Mouse (Mus musculus) kidney, postnatal 0 days (tissue): ENCODE data around the gene Cpd. TPM values are rescaled to one million over a fixed set of nuclear protein-coding genes. Genes with fewer than 3 reads are reported as not detected.

Source experiments
- ATAC-seq: fragments of 200-750 bp; cut with Nextera tagmentation; replicated peaks from 2 replicates; pipeline ENCODE4 v1.8.0; 2017; ENCODE audit warnings: low read depth, moderate number of reproducible peaks, moderate TSS enrichment, moderate library complexity; ENCODE audit not compliant: low FRiP score
- DNase-seq: peaks from one replicate; pipeline ENCODE4 v3.0.0-alpha.2; 2016; ENCODE audit warnings: low spot score
- H3K27ac ChIP-seq: fragments of 300-500 bp; sonication (generic); 2 replicates; pipeline ENCODE4 v1.5.1; 2014; ENCODE audit warnings: mild to moderate bottlenecking
- H3K27me3 ChIP-seq: fragments of 300-500 bp; sonication (generic); 2 replicates; pipeline ENCODE4 v1.6.1; 2014; ENCODE audit warnings: low read length, mixed read lengths; ENCODE audit not compliant: insufficient read depth
- H3K36me3 ChIP-seq: fragments of 300-500 bp; sonication (generic); 2 replicates; pipeline ENCODE4 v1.6.1; 2014; ENCODE audit warnings: low read length, mixed read lengths; ENCODE audit not compliant: insufficient read depth
- H3K4me1 ChIP-seq: fragments of 300-500 bp; sonication (generic); replicated peaks from 2 replicates; pipeline ENCODE4 v1.6.1; 2014; ENCODE audit warnings: antibody characterized with exemption, low read length, mixed read lengths; ENCODE audit not compliant: insufficient read depth
- H3K4me2 ChIP-seq: fragments of 300-500 bp; sonication (generic); 2 replicates; pipeline ENCODE4 v1.6.1; 2014; ENCODE audit warnings: mild to moderate bottlenecking, low read length, moderate library complexity, mixed read lengths
- H3K4me3 ChIP-seq: fragments of 300-500 bp; sonication (generic); replicated peaks from 2 replicates; pipeline ENCODE4 v1.5.1; 2014; ENCODE audit warnings: low read depth, low read length
- H3K9ac ChIP-seq: fragments of 300-500 bp; sonication (generic); 2 replicates; pipeline ENCODE4 v1.6.1; 2014; ENCODE audit warnings: low read depth, low read length
- H3K9me3 ChIP-seq: fragments of 300-500 bp; sonication (generic); replicated peaks from 2 replicates; pipeline ENCODE4 v1.6.1; 2016; ENCODE audit warnings: low read length, inconsistent platforms, mixed read lengths
- CTCF ChIP-seq: IDR thresholded peaks from 2 replicates; pipeline ENCODE4 v1.5.1; 2016; ENCODE audit warnings: antibody characterized with exemption, low read depth, mild to moderate bottlenecking, moderate library complexity
- WGBS: fragments of 180-500 bp; shearing (Covaris S2); extraction: QIAGEN DNeasy Blood & Tissue Kit; methylation state at CpG from one replicate; pipeline ENCODE4 v1.1.7; 2014; 5-methylcytosine and 5-hydroxymethylcytosine counted together
- polyA plus RNA-seq: library from polyadenylated mRNA; unstranded; fragments of >200 nt; fragmentation: Nextera tagmentation; extraction: Ambion mirVana; gene quantifications from 2 replicates; pipeline ENCODE4 v1.2.1, GENCODE M21; 2015

Gene Cpd
- polyA plus RNA-seq, 1 experiment from 2014 or later, result 20.4 TPM

DNA sequence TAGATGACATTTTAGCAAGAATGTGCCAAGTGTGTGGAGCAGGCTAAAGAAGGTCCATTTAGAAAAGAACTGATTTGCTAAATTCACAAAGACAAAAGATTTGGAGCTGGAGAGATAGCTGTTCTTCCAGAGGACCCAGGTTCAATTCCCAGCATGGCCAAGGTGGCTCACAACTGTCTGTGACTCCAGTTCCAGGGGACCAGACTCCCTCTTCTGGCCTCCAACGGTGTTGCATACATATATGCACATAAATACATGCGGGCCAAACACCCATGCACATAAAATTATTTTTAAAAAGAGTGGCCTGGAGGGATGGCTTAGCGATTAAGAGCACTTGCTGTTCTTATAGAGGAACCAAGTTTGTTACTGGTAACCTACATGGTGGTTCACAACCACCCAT, 4.7 kb upstream of the Cpd start:
- peak; percentile 40; the same call in 1 of the 2 replicates for TF ChIP-seq CTCF
- H3K27ac ChIP-seq, result no peak overlapping the region
- no peak overlapping the region for H3K9ac ChIP-seq
- no peak for DNase-seq
- WGBS, result 79% methylated on average over 3 of the region's 3 CpGs
- H3K27me3 ChIP-seq, result no peaks in the 10 kb centered on the region
- no peaks in the 10 kb centered on the region for H3K9me3 ChIP-seq
- no peaks in the 10 kb centered on the region for H3K36me3 ChIP-seq
- peaks cover 6% of the 10 kb centered on the region; the same call in 1 of the 2 replicates for H3K4me1 ChIP-seq
- H3K4me3 ChIP-seq, result no peak overlapping the region
- no peak overlapping the region for H3K4me2 ChIP-seq
- ATAC-seq, result no peak

DNA sequence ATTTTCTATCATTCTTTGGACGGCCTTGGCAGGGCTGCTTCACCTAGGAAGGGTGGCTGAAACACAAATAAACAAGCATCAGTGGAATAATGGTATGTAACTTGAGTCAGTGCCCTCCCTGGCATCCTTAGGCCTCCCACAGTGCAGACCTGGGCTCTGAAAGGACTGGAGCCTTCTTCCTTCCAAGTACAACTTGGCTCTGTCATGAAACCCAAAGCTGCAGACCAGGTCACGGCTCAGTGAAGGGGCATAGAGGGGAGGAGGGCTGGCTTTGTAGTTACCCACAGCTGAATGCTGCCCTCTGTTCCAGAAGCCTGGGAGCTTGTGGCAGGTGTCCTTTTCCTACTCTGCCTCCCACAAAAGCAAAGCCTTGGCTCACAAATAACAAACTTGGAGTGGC, 2.8 kb upstream of the Cpd start:
- H3K36me3 ChIP-seq, result no peaks in the 10 kb centered on the region
- ATAC-seq, result peak; percentile 61
- WGBS, result 21% methylated on average over 2 of the region's 2 CpGs

DNA sequence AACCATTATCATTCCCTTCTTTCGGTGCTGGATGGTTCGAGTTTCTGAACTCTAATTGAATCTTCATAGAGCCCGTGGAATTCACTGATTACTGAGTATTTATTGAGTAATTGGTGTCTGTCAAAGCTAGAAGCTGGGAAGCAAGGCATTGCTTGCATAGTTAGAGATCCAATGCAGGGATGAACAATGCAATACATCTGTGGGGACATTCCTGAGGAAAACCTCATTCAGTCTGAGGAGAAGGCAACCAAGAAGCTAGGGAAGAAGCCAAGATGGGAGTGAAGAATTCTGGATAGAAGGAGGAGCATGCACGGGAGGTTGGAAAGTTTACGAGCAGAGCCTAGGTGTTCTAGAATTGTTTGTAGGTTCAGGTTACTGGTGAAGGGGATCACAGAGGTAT, 1.3 kb upstream of the Cpd start:
- DNase-seq, result no peak
- Histone ChIP-seq H3K36me3 (no peaks in the 10 kb centered on the region), H3K27ac (no peak overlapping the region), H3K9me3 (no peaks in the 10 kb centered on the region), H3K4me2 (no peak overlapping the region), H3K9ac (no peak overlapping the region), H3K4me1 (peaks cover 25% of the 10 kb centered on the region), H3K4me3 (no peak overlapping the region), H3K27me3 (no peaks in the 10 kb centered on the region)
- no peak for TF ChIP-seq CTCF
- 89% methylated on average over 5 of the region's 5 CpGs for WGBS
- no peak for ATAC-seq

More for the DNA sequence above, 2.8 kb upstream of the Cpd start:
- H3K27me3 ChIP-seq, result no peaks in the 10 kb centered on the region
- no peak overlapping the region for H3K9ac ChIP-seq
- H3K4me2 ChIP-seq, result no peak overlapping the region
- H3K9me3 ChIP-seq, result no peaks in the 10 kb centered on the region
- no peak for TF ChIP-seq CTCF
- H3K4me3 ChIP-seq, result no peak overlapping the region
- H3K27ac ChIP-seq, result peak overlapping the region; percentile 8; the same call in 1 of the 2 replicates
- peaks cover 22% of the 10 kb centered on the region for H3K4me1 ChIP-seq
- peak; percentile 91 for DNase-seq

DNA sequence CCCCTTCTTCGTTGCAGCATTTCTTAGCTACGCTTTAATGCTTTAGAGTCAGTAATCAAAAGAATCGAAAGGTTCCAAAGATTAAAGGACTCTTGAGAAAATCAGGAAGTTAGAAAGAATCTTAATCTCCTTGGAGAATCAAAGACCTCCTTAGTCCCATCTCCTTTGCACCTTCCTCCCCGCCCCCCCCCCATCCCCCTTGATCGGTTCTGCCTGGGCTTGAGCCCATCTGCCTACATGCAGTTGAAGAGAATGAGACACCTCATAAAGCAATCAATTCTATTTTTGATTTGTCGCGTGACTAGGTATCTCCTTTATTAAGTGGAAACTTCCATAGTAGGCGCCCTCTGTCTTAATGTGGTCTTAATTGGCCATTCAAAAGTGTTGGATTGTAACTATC, 536 bp upstream of the Cpd start:
- H3K9me3 ChIP-seq, result no peaks in the 10 kb centered on the region
- H3K27ac ChIP-seq, result peak overlapping the region; percentile 51; the same call in 1 of the 2 replicates
- WGBS, result 25% methylated on average over 8 of the region's 8 CpGs
- peak overlapping the region; percentile 94 for H3K4me2 ChIP-seq
- no peaks in the 10 kb centered on the region for H3K36me3 ChIP-seq
- peak overlapping the region; percentile 90 for H3K4me3 ChIP-seq
- peaks cover 25% of the 10 kb centered on the region for H3K4me1 ChIP-seq
- peak overlapping the region; percentile 94 for H3K9ac ChIP-seq
- ATAC-seq (no peak), DNase-seq (no peak)
- TF ChIP-seq CTCF, result no peak
- H3K27me3 ChIP-seq, result no peaks in the 10 kb centered on the region

- DNase-seq (no peak), ATAC-seq (peak; percentile 50)
- TF ChIP-seq CTCF, result no peak
- Histone ChIP-seq H3K4me2 (peak overlapping the region; percentile 94), H3K4me1 (peaks cover 25% of the 10 kb centered on the region), H3K4me3 (peak overlapping the region; percentile 90), H3K9ac (peak overlapping the region; percentile 94), H3K27me3 (no peaks in the 10 kb centered on the region), H3K27ac (peak overlapping the region; percentile 93), H3K9me3 (no peaks in the 10 kb centered on the region), H3K36me3 (no peaks in the 10 kb centered on the region)
- WGBS, result under 1% methylated on average over 90 of the region's 90 CpGs
These were observed 574 bp downstream of the Cpd start for GRCm38 (mm10) chr11:76846011-76846877.

GRCm38 (mm10) chr11:76845275-76845980, 1.4 kb downstream of the Cpd start:
- DNase-seq (peak; percentile 56), ATAC-seq (no peak)
- Histone ChIP-seq H3K4me1 (peaks cover 25% of the 10 kb centered on the region), H3K36me3 (no peaks in the 10 kb centered on the region), H3K9ac (peak overlapping the region; percentile 94), H3K9me3 (no peaks in the 10 kb centered on the region), H3K4me3 (peak overlapping the region; percentile 90), H3K27me3 (no peaks in the 10 kb centered on the region), H3K27ac (no peak overlapping the region), H3K4me2 (peak overlapping the region; percentile 94)
- TF ChIP-seq CTCF, result no peak
- WGBS, result 8% methylated on average over 15 of the region's 15 CpGs
